Mouse (Mus musculus) limb, embryonic 15.5 days (tissue): ENCODE measurements around the gene Ptprn2. TPM values are rescaled to one million over a fixed set of nuclear protein-coding genes. Genes with fewer than 3 reads are reported as not detected.

ENCODE experiments used
- ATAC-seq: fragments of 200-750 bp; cut with Nextera tagmentation; 2 replicates; pipeline ENCODE4 v1.8.0; 2017; ENCODE audit warnings: low read depth, moderate TSS enrichment; ENCODE audit not compliant: insufficient number of reproducible peaks, low FRiP score, low TSS enrichment
- H3K27ac ChIP-seq: fragments of 300-500 bp; sonication (generic); 2 replicates; pipeline ENCODE4 v1.5.1; 2015; ENCODE audit warnings: moderate library complexity, mild to moderate bottlenecking, inconsistent platforms
- H3K27me3 ChIP-seq: fragments of 300-500 bp; sonication (generic); 2 replicates; pipeline ENCODE4 v1.6.1; 2015; ENCODE audit warnings: inconsistent platforms
- H3K36me3 ChIP-seq: fragments of 300-500 bp; sonication (generic); 2 replicates; pipeline ENCODE4 v1.6.1; 2015; ENCODE audit warnings: inconsistent platforms
- H3K4me1 ChIP-seq: fragments of 300-500 bp; sonication (generic); 2 replicates; pipeline ENCODE4 v1.6.1; 2015; ENCODE audit warnings: inconsistent platforms
- H3K4me2 ChIP-seq: fragments of 300-500 bp; sonication (generic); 2 replicates; pipeline ENCODE4 v1.6.1; 2015; ENCODE audit warnings: mild to moderate bottlenecking, inconsistent platforms
- H3K4me3 ChIP-seq: fragments of 300-500 bp; sonication (generic); 2 replicates; pipeline ENCODE4 v1.5.1; 2015; ENCODE audit warnings: mild to moderate bottlenecking, inconsistent platforms
- H3K9ac ChIP-seq: fragments of 300-500 bp; sonication (generic); 2 replicates; pipeline ENCODE4 v1.6.1; 2015; ENCODE audit warnings: inconsistent platforms
- H3K9me3 ChIP-seq: fragments of 300-500 bp; sonication (generic); 2 replicates; pipeline ENCODE4 v1.6.1; 2016; ENCODE audit warnings: inconsistent platforms
- WGBS: fragments of 180-500 bp; shearing (Covaris S2); methylation state at CpG from one replicate; pipeline ENCODE4 v1.1.7; 2015; 5-methylcytosine and 5-hydroxymethylcytosine counted together
- polyA plus RNA-seq: library from polyadenylated mRNA; unstranded; fragments of >200 nt; fragmentation: Nextera tagmentation; extraction: Ambion mirVana; gene quantifications from 2 replicates; pipeline ENCODE4 v1.2.1, GENCODE M21; 2015

Ptprn2 gene
- polyA plus RNA-seq, 1 experiment from 2014 or later: 0.15 TPM

DNA sequence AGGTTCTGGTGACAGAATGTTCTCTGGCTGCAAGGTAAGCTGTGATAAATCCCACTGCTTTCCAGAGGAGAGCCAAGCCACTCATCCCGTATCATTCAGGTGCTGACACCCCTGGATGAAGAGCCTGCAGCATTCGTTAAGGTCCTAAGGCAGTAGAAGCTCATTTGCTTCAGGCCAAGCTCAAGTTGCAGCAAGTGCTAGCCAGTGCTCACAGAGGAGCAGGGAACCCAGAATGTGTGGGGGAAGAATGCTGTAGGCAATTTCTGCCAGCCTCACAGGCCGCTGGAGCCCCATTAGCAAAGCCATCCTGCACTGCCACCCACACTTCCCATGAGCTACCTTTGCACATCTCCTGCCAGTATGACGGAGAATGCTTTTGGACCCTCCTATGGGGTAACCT lies 706.5 kb downstream of the Ptprn2 start:
- Histone ChIP-seq H3K4me1 (peaks cover 7% of the 10 kb centered on the region), H3K4me2 (no peak overlapping the region), H3K27me3 (no peaks in the 10 kb centered on the region), H3K36me3 (no peaks in the 10 kb centered on the region), H3K4me3 (no peak overlapping the region), H3K9ac (no peak overlapping the region), H3K9me3 (no peaks in the 10 kb centered on the region), H3K27ac (no peak overlapping the region)
- ATAC-seq: no peak
- WGBS: 53% methylated on average over 4 of the region's 4 CpGs

DNA sequence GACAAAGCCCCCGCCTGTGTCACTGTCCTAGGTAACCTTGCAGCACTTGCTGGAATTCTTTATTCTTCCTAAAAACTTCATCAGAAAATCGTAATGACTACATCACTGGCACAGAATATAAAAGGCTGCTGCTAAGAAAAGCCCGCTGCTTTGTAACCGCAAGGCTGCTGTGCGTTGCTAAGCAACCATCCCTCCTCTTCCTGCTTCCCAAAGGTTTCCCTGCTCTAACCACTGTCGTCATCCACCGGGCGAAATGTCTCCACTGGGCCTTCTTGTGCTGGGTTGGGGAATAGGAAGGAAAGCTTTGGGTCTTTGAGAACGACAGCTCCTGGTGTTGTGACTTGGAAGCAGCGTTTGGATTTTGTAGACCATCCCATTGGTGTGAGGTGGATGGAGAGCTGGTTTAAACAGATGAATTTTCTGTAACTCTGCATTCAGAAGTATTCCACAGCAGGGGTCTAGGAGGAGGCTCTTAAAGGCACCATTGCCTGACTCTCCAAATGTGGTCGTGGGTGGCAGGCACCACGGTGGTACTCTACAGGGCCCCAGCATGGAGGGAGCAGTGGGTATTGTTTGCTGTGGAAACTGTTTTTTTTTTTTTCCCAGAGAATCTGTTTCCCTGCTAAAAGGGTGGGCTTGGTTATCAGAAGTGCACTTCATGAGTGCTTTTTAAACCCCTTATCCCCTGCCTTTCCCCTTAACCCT lies 711.4 kb downstream of the Ptprn2 start:
- no peak overlapping the region for H3K9ac ChIP-seq
- H3K4me1 ChIP-seq: peaks cover 11% of the 10 kb centered on the region
- H3K27ac ChIP-seq: no peak overlapping the region
- no peaks in the 10 kb centered on the region for H3K9me3 ChIP-seq
- H3K4me2 ChIP-seq: no peak overlapping the region
- H3K4me3 ChIP-seq: no peak overlapping the region
- no peaks in the 10 kb centered on the region for H3K27me3 ChIP-seq
- no peaks in the 10 kb centered on the region for H3K36me3 ChIP-seq
- ATAC-seq: no peak; the same call in 1 of the 2 replicates
- WGBS: 16% methylated on average over 12 of the region's 12 CpGs

DNA sequence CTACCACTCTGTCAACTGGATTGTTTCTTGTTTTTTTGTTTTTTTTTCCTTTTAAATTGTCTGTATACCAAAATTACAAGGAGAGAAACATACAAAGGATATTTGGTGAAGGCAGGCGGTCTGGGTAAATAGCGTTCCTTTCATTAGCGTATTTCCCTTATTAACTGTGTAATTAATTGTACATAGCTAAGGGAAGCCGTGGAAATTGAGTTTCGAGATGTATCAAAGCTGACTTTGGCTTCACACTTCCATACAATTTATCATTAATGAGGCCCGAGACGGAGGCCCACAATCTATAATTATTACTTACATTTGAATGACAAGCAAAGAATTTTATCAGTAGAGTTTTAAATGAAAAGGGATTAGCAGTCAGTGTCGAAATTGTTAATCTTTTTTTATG lies 712.6 kb downstream of the Ptprn2 start:
- no peak for ATAC-seq
- H3K36me3 ChIP-seq: no peaks in the 10 kb centered on the region
- H3K27me3 ChIP-seq: no peaks in the 10 kb centered on the region
- H3K9me3 ChIP-seq: no peaks in the 10 kb centered on the region
- H3K4me2 ChIP-seq: no peak overlapping the region
- WGBS: 71% methylated on average over 8 of the region's 8 CpGs
- H3K4me1 ChIP-seq: peaks cover 11% of the 10 kb centered on the region
- H3K9ac ChIP-seq: no peak overlapping the region
- no peak overlapping the region for H3K27ac ChIP-seq
- H3K4me3 ChIP-seq: no peak overlapping the region

DNA sequence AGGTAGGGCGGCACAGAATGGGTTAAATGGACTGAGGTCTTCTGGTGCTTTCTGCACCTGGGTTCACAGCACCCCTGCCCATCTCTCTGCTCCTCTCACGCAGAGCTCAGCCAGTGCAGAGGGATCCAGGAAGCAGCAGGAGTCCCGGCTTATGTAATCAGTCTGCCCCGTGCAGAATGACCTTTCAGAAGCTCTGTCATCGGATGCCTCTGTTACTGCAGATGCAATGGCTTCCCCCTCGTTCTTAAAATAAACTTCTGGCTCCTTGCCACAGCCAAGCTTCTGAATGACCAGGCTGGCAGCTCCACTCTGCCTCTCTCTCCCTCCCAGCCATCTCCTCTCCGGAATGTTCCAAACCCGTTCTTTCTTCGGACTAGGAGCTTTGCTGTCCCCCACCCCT lies 714.6 kb downstream of the Ptprn2 start:
- WGBS: 18% methylated on average over 9 of the region's 9 CpGs
- Histone ChIP-seq H3K4me3 (no peak overlapping the region), H3K4me1 (peaks cover 11% of the 10 kb centered on the region), H3K27me3 (no peaks in the 10 kb centered on the region), H3K9me3 (no peaks in the 10 kb centered on the region), H3K27ac (no peak overlapping the region), H3K36me3 (no peaks in the 10 kb centered on the region), H3K9ac (no peak overlapping the region), H3K4me2 (no peak overlapping the region)
- ATAC-seq: peak; percentile 49

DNA sequence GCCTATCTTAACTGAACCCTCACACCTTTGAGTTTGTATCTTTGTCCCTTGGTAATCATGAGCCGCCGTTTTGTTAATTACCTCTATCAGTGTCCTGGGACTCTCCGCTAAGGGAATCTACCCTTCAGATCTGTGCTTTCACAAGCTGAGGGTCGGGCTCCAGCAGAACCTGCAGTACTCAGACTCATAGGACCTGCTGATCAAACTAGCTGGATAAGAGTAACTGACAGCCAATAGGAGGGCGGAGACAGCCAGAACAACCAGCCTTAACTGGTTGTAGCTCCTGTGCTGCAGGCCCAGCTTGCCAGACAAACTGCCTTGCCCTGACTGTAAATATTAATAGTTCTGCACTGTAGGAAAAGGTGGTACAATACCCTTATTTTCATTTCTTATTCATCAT lies 715.1 kb downstream of the Ptprn2 start:
- Histone ChIP-seq H3K4me2 (no peak overlapping the region), H3K27ac (no peak overlapping the region), H3K4me3 (no peak overlapping the region), H3K4me1 (peaks cover 11% of the 10 kb centered on the region), H3K36me3 (no peaks in the 10 kb centered on the region), H3K27me3 (no peaks in the 10 kb centered on the region), H3K9me3 (no peaks in the 10 kb centered on the region), H3K9ac (no peak overlapping the region)
- WGBS: 45% methylated on average over 5 of the region's 5 CpGs
- ATAC-seq: no peak

DNA sequence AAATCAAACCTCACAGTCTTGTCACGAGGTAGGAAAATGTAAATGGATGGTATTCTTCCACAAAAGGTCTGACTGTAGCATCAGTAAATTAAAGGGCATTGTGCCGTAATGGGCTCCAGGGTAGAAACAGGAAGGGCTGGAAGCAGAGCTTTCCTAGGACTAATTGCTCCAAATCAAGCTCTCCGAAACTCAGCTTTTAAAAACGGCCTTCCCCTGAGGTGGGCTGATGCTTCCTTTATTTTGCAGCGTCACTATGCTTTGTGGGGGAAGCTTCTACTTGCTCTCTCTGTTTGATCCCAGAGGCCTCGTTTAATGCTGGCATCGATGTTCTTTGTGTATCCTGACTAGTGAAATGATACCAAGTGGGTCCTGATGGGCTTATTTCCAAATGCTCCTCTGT lies 718.0 kb downstream of the Ptprn2 start:
- no peaks in the 10 kb centered on the region for H3K9me3 ChIP-seq
- no peak overlapping the region for H3K4me3 ChIP-seq
- no peak overlapping the region for H3K4me2 ChIP-seq
- peaks cover 3% of the 10 kb centered on the region; the same call in 1 of the 2 replicates for H3K4me1 ChIP-seq
- no peak for ATAC-seq
- no peak overlapping the region for H3K27ac ChIP-seq
- WGBS: 41% methylated on average over 7 of the region's 7 CpGs
- H3K27me3 ChIP-seq: no peaks in the 10 kb centered on the region
- H3K9ac ChIP-seq: no peak overlapping the region
- no peaks in the 10 kb centered on the region for H3K36me3 ChIP-seq

DNA sequence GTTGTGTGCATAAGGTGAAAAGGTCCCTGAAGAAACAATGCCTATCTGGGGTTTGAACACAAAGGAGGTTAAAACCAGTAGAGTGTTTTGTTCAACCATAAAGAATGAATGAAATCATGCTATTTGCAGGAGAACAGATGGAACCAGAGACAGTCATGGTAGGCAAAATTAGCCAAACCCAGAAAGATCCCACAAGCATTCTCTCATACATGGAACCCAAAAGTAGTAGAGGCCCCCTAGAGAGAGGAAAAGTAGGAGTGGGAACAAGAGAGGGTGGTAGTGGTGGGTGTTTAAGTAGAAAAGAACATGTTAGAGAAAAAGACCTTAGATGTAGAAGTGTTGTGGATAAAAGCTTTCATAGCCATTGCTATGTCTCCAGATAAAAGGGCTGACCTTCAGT lies 719.4 kb downstream of the Ptprn2 start:
- Histone ChIP-seq H3K4me2 (no peak overlapping the region), H3K36me3 (no peaks in the 10 kb centered on the region), H3K9me3 (no peaks in the 10 kb centered on the region), H3K4me1 (peaks cover 3% of the 10 kb centered on the region; the same call in 1 of the 2 replicates), H3K27ac (no peak overlapping the region), H3K27me3 (no peaks in the 10 kb centered on the region), H3K9ac (no peak overlapping the region), H3K4me3 (no peak overlapping the region)
- ATAC-seq: no peak

DNA sequence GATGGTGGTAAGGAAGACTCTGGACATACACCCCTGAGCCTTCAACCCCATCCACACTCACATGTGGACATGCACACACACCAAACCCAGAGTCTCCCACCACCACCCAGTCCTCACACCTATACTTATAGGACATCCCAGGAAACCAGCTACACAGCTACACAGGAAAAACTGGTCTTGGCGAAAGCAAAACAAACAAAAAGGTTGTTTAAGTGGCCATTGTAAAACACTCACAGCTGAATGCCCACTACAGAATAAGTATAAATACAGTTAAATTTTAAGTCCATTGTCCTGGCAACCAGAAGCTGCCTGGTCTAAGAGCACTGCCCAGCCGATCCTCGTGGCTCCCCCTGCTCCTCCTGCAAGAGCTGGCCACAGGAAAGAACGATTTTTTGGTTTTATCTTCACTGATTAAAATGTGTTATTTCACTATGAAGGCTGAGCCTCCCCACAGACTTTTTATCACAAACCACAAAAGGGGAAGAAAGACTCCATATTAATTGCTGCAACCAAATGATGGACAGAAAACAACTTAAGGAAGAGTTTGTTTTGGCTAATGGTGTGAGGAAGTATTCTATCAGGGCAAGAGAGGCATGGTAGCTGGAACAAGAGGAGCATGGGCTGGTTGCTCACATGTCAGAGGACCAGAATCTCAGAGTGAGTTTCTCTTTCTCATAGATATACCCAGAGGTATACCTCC lies 722.1 kb downstream of the Ptprn2 start:
- Histone ChIP-seq H3K27ac (no peak overlapping the region), H3K4me2 (no peak overlapping the region), H3K9me3 (no peaks in the 10 kb centered on the region), H3K27me3 (no peaks in the 10 kb centered on the region), H3K9ac (no peak overlapping the region), H3K4me1 (no peaks in the 10 kb centered on the region), H3K36me3 (no peaks in the 10 kb centered on the region), H3K4me3 (no peak overlapping the region)
- no peak for ATAC-seq
- WGBS: 59% methylated on average over 4 of the region's 4 CpGs

DNA sequence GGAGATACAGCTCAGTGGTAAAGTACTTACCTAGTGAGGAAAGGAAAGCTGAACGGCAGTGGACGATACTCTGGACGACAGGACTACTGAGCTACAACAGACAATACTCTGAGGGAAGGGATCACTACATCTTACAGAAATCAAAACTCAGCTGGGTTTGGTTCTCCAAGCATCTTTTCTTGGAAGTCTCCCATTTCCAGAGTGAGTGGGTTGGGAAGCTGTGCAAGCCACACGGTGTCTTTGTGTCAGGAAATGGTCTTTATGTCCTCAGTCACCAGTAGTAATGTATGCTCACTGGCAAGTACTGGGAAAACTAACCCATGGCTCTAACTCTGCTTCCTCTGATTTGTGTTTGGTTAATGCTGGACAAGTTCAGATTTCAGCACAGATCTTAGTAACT lies 724.9 kb downstream of the Ptprn2 start:
- 87% methylated on average over 4 of the region's 4 CpGs for WGBS
- H3K4me2 ChIP-seq: no peak overlapping the region
- no peaks in the 10 kb centered on the region for H3K36me3 ChIP-seq
- no peaks in the 10 kb centered on the region for H3K9me3 ChIP-seq
- ATAC-seq: no peak
- no peak overlapping the region for H3K4me3 ChIP-seq
- no peak overlapping the region for H3K27ac ChIP-seq
- no peaks in the 10 kb centered on the region for H3K4me1 ChIP-seq
- no peak overlapping the region for H3K9ac ChIP-seq
- no peaks in the 10 kb centered on the region for H3K27me3 ChIP-seq

DNA sequence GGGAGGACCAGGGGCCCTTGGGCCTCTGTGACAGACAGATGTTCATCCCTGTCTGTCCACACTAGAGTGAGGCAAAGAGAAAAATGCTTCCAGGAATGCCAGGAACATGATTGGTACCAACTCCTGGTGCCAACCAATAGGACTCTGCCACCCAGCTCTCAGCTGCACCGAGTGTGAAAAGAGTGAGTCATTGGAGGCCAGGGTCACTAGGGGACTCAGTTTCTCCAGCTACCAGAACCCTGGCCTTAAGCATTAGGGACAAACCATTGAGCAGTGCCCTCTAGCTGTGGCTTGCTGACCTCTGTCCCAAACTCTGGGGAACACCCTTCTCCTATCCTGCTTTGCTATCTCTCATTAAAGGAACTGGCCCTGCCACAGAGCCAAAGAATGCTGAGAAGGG lies 728.0 kb downstream of the Ptprn2 start:
- Histone ChIP-seq H3K36me3 (no peaks in the 10 kb centered on the region), H3K9ac (no peak overlapping the region), H3K27ac (no peak overlapping the region), H3K4me2 (no peak overlapping the region), H3K4me1 (no peaks in the 10 kb centered on the region), H3K27me3 (no peaks in the 10 kb centered on the region), H3K4me3 (no peak overlapping the region), H3K9me3 (no peaks in the 10 kb centered on the region)
- 70% methylated on average over 1 of the region's 1 CpGs for WGBS
- 0 out of 2 replicates have a peak, but pooled peaks have one; percentile 36 for ATAC-seq

DNA sequence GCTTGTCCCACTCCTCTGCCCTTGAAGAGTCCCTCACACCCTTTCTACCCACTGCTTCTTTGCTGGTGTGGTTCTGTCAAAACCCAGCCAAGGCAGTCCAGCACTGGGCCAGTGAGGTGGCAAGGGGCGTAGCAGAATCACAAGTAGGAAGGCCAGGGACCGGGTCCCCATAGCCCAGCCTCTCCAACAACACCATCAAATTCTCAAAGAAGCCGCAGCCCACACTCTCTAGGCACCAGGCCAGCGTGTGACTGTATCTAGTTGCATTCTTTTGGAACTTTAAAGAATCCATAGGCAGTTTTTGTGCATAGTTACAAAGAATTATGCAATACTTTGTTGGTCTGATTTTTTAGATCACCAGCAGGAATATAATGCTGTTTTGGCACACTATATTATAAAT lies 728.8 kb downstream of the Ptprn2 start:
- Histone ChIP-seq H3K9me3 (no peaks in the 10 kb centered on the region), H3K27ac (no peak overlapping the region), H3K27me3 (no peaks in the 10 kb centered on the region), H3K4me3 (no peak overlapping the region), H3K4me2 (no peak overlapping the region), H3K36me3 (no peaks in the 10 kb centered on the region), H3K4me1 (no peaks in the 10 kb centered on the region), H3K9ac (no peak overlapping the region)
- ATAC-seq: no peak
- 56% methylated on average over 4 of the region's 4 CpGs for WGBS

DNA sequence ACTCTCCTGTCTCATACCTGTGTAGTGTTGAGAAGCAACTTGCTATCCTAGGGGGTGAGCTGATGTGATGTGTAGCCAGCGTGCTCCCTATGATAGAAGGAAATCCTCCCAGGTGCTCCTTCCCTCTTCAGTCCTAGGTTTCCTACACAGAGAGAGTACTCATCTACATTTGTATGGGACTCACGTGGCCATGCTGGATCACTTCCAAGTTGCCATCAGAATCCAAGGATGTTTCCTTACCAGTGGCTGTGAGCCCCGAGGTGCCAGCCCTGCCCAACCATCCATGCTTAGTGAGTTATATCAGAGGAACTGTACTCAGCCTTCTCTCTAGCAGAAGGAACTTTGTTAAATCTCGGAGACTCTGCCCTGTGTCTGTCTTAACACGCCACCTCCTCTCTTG lies 729.4 kb downstream of the Ptprn2 start:
- no peak for ATAC-seq
- H3K4me2 ChIP-seq: no peak overlapping the region
- H3K4me1 ChIP-seq: no peaks in the 10 kb centered on the region
- no peak overlapping the region for H3K27ac ChIP-seq
- no peaks in the 10 kb centered on the region for H3K36me3 ChIP-seq
- no peak overlapping the region for H3K9ac ChIP-seq
- no peaks in the 10 kb centered on the region for H3K9me3 ChIP-seq
- 80% methylated on average over 5 of the region's 5 CpGs for WGBS
- H3K27me3 ChIP-seq: no peaks in the 10 kb centered on the region
- H3K4me3 ChIP-seq: no peak overlapping the region
